Mouse (Mus musculus): ENCODE measurements around the gene Dcxr. TPM values are rescaled to one million over a fixed set of nuclear protein-coding genes. Genes with fewer than 3 reads are reported as not detected.
A peak's percentile ranks its signal among the peaks of the same experiment; 100 is the strongest.

The Dcxr gene
- polyA plus RNA-seq, 1 experiment from 2014 or later = 11.8 TPM

DNA sequence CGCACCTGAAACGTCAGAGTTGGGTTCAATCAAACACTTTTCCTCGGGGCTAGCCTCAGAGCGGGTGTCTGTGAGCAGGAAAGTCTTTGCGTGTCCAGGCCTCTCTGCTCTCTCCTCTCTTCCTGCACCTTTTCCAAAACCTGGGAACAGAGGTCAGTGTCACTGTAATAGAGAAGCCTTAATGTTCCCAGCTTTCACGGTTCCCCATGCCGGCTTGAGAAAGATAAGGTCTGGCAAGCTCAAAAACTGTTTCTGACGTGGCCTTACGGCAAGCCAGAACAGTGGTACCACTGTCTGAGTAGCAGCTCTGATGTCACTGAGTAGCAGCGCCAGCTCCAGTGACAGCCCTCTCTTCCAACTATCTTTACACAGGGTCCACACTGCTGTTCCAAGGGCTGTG is 12.5 kb downstream of the Dcxr start:
- Histone ChIP-seq H3K4me1 (replicated peaks; ENCODE audit: control insufficient read depth, insufficient read depth, low read length) (peaks cover 10% of the 10 kb centered on the region), H3K4me2 (ENCODE audit: low read depth, low read length, severe bottlenecking) (peak overlapping the region; percentile 98), H3K9me3 (ENCODE audit: control insufficient read depth, low read length) (no peaks in the 10 kb centered on the region), H3K36me3 (ENCODE audit: control insufficient read depth, insufficient read depth, low read length) (no peaks in the 10 kb centered on the region; the same call in none of the 2 replicates), H3K27ac (ENCODE audit: low read depth, low read length) (no peak overlapping the region), H3K9ac (ENCODE audit: low read length) (peak overlapping the region; percentile 73), H3K4me3 (ENCODE audit: low read depth, low read length) (peak overlapping the region; percentile 46), H3K27me3 (ENCODE audit: control insufficient read depth, insufficient read depth, low read length) (no peaks in the 10 kb centered on the region)
- DNase-seq (ENCODE audit: low spot score) (no peak), ATAC-seq (replicated peaks; ENCODE audit: low FRiP score) (no peak)
- WGBS = 66% methylated on average over 10 of the region's 10 CpGs

DNA sequence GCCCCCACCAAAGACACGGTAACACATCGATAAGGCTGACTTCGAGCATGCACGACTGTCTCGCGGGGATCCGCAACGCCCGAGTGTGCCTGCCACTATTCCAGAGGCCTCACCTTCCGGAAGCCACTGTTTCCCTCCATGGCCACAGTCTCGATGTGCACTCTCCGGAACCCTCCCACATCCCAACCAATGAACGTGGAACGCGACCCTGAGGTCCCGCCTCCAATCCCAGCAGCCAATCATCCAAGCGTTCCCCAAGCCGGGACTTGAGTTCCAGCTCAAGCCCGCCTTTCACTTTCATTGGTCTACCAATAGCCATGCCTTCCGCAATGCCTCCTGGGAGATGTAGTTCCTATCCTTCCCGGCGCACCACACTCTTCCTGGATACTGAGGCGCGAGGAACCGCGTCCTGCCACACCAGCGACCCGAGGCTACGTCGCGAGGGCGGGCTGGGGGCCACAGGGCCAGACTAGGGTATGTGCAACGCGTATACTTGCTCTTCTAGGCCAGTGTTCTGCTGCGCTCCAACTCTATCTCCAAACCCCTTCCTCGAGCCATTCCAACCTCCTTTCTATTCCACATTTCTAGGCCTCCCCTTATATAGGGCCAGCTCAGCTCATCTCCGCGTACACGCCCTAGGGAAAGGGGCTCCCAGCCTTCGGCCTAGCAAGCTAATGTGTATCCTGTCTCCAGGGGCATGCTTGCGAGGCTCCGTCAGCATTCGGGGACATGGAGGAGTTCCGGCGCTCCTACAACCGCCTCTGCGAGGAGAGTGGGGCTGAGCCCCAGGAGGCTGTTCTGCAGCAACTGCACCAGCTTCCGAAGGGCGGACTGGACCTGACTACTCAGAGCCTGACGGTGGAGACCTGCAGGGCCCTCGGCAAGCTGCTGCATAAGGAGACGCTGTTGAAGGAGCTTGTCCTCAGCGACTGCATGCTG is 13.2 kb downstream of the Dcxr start, which contains the start of the genes Cenpx and Lrrc45:
TSS of gene Cenpx (minus strand) at position 159 of the 939 bp plus-strand sequence.
TSS of gene Lrrc45 (plus strand) at position 346 of the 939 bp plus-strand sequence.
- peak within 1 kb of the TSS; percentile 73 for H3K9ac ChIP-seq (ENCODE audit: low read length)
- peak within 1 kb of the TSS; percentile 8 for H3K27ac ChIP-seq (ENCODE audit: low read depth, low read length)
- H3K27me3 ChIP-seq (ENCODE audit: control insufficient read depth, insufficient read depth, low read length) = no peaks in the 10 kb centered on the region
- H3K4me3 ChIP-seq (ENCODE audit: low read depth, low read length) = peak within 1 kb of the TSS; percentile 54
- DNase-seq (ENCODE audit: low spot score) (peak; percentile 97), ATAC-seq (replicated peaks; ENCODE audit: low FRiP score) (peak; percentile 95)
- H3K36me3 ChIP-seq (ENCODE audit: control insufficient read depth, insufficient read depth, low read length) = no peaks in the 10 kb centered on the region; the same call in none of the 2 replicates
- peak within 1 kb of the TSS; percentile 98 for H3K4me2 ChIP-seq (ENCODE audit: low read depth, low read length, severe bottlenecking)
- 3% methylated on average over 53 of the region's 53 CpGs for WGBS
- peaks cover 10% of the 10 kb centered on the region for H3K4me1 ChIP-seq (replicated peaks; ENCODE audit: control insufficient read depth, insufficient read depth, low read length)
- no peaks in the 10 kb centered on the region for H3K9me3 ChIP-seq (ENCODE audit: control insufficient read depth, low read length)

DNA sequence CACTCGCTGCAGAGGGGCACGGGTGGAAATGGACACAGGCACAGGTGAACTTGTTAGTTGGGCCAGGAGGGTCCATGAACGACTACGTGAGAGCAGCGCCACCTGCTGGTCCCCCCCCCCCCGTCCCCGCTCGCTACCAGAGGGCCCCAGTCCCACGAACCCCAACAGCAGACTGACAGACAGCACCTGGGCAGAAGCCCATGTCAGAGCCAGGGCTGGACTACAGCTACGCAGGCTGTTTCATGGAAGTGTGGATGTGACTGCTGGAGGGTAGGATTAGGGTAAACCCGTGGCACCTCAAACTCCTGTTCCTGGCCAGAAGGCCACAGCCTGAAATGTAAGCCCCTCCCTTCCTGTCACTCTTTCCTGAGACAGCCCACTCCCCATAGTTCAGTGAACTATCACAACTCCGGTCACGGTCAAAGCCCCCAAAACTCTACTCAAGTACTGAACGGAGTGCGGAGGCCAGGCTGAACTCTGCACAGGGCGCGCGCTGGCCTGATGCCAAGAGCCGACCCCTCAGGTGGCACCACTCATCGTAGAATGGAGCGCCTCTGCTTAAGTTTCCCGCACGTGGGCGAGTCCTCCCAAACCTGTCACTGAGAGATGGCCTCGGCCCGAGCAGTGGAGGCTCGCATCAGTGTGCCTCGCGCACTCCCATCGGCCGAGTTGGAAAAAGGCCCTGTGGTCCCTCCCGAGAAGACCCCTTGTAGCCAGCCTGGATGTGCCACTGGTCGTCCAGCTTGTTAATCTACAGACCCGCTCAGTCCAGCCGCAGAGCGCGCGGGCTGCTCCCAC is 14.1 kb downstream of the Dcxr start:
- peak overlapping the region; percentile 98 for H3K4me2 ChIP-seq (ENCODE audit: low read depth, low read length, severe bottlenecking)
- no peaks in the 10 kb centered on the region for H3K9me3 ChIP-seq (ENCODE audit: control insufficient read depth, low read length)
- H3K27ac ChIP-seq (ENCODE audit: low read depth, low read length) = peak overlapping the region; percentile 8
- DNase-seq (ENCODE audit: low spot score) (peak; percentile 88), ATAC-seq (replicated peaks; ENCODE audit: low FRiP score) (peak; percentile 67)
- H3K4me3 ChIP-seq (ENCODE audit: low read depth, low read length) = peak overlapping the region; percentile 54
- no peaks in the 10 kb centered on the region; the same call in none of the 2 replicates for H3K36me3 ChIP-seq (ENCODE audit: control insufficient read depth, insufficient read depth, low read length)
- H3K27me3 ChIP-seq (ENCODE audit: control insufficient read depth, insufficient read depth, low read length) = no peaks in the 10 kb centered on the region
- H3K9ac ChIP-seq (ENCODE audit: low read length) = peak overlapping the region; percentile 55
- H3K4me1 ChIP-seq (replicated peaks; ENCODE audit: control insufficient read depth, insufficient read depth, low read length) = peaks cover 11% of the 10 kb centered on the region
- under 1% methylated on average over 38 of the region's 38 CpGs for WGBS

GRCm38 (mm10) chr11:120711980-120712604 is 15.0 kb downstream of the Dcxr start:
- H3K4me3 ChIP-seq (ENCODE audit: low read depth, low read length) = no peak overlapping the region; the same call in 1 of the 2 replicates
- DNase-seq (ENCODE audit: low spot score) (no peak), ATAC-seq (replicated peaks; ENCODE audit: low FRiP score) (no peak)
- 68% methylated on average over 8 of the region's 8 CpGs for WGBS
- no peaks in the 10 kb centered on the region; the same call in none of the 2 replicates for H3K36me3 ChIP-seq (ENCODE audit: control insufficient read depth, insufficient read depth, low read length)
- no peaks in the 10 kb centered on the region for H3K9me3 ChIP-seq (ENCODE audit: control insufficient read depth, low read length)
- no peaks in the 10 kb centered on the region for H3K27me3 ChIP-seq (ENCODE audit: control insufficient read depth, insufficient read depth, low read length)
- H3K9ac ChIP-seq (ENCODE audit: low read length) = peak overlapping the region; percentile 21; the same call in 1 of the 2 replicates
- H3K27ac ChIP-seq (ENCODE audit: low read depth, low read length) = no peak overlapping the region
- H3K4me2 ChIP-seq (ENCODE audit: low read depth, low read length, severe bottlenecking) = peak overlapping the region; percentile 98; the same call in 1 of the 2 replicates
- H3K4me1 ChIP-seq (replicated peaks; ENCODE audit: control insufficient read depth, insufficient read depth, low read length) = peaks cover 18% of the 10 kb centered on the region

- Histone ChIP-seq H3K4me2 (ENCODE audit: low read depth, low read length, severe bottlenecking) (no peak overlapping the region), H3K4me3 (ENCODE audit: low read depth, low read length) (no peak overlapping the region), H3K36me3 (ENCODE audit: control insufficient read depth, insufficient read depth, low read length) (no peaks in the 10 kb centered on the region), H3K4me1 (replicated peaks; ENCODE audit: control insufficient read depth, insufficient read depth, low read length) (peaks cover 28% of the 10 kb centered on the region), H3K27ac (ENCODE audit: low read depth, low read length) (no peak overlapping the region), H3K9ac (ENCODE audit: low read length) (no peak overlapping the region), H3K9me3 (ENCODE audit: control insufficient read depth, low read length) (no peaks in the 10 kb centered on the region), H3K27me3 (ENCODE audit: control insufficient read depth, insufficient read depth, low read length) (no peaks in the 10 kb centered on the region)
- ATAC-seq (replicated peaks; ENCODE audit: low FRiP score) (no peak), DNase-seq (ENCODE audit: low spot score) (no peak)
- WGBS = 86% methylated on average over 5 of the region's 5 CpGs
These were observed 16.4 kb downstream of the Dcxr start for GRCm38 (mm10) chr11:120710672-120711071.

GRCm38 (mm10) chr11:120709551-120709950 is 17.5 kb downstream of the Dcxr start:
- H3K9ac ChIP-seq (ENCODE audit: low read length) = no peak overlapping the region

DNA sequence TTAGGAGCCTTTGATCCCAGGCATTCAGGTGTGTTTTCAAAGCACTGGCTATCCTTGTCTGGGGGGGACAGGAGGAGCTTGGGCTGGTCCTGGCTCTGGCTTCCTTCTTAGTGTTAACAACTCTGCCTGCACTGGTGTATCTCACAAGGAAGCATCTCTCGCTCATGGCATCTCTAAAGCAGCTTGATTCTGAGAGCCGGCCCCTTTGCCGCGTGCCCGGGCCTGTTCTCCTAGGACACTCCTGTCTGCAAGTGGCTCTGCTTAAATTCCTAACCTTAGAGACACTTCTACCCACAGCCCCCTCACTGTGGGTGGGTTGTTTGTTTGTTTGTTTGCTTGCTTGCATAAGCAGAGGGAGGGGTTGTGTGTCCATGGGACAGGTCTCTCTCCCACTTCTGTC is 19.1 kb downstream of the Dcxr start:
- WGBS = 46% methylated on average over 5 of the region's 5 CpGs
- H3K36me3 ChIP-seq (ENCODE audit: control insufficient read depth, insufficient read depth, low read length) = no peaks in the 10 kb centered on the region
- peaks cover 35% of the 10 kb centered on the region for H3K4me1 ChIP-seq (replicated peaks; ENCODE audit: control insufficient read depth, insufficient read depth, low read length)
- H3K27ac ChIP-seq (ENCODE audit: low read depth, low read length) = no peak overlapping the region
- no peak overlapping the region; the same call in 1 of the 2 replicates for H3K9ac ChIP-seq (ENCODE audit: low read length)
- H3K9me3 ChIP-seq (ENCODE audit: control insufficient read depth, low read length) = no peaks in the 10 kb centered on the region
- H3K4me3 ChIP-seq (ENCODE audit: low read depth, low read length) = no peak overlapping the region
- DNase-seq (ENCODE audit: low spot score) = no peak
- no peak overlapping the region for H3K4me2 ChIP-seq (ENCODE audit: low read depth, low read length, severe bottlenecking)
- no peaks in the 10 kb centered on the region for H3K27me3 ChIP-seq (ENCODE audit: control insufficient read depth, insufficient read depth, low read length)
- ATAC-seq (replicated peaks; ENCODE audit: low FRiP score) = no peak

More at GRCm38 (mm10) chr11:120709551-120709950, 17.5 kb downstream of the Dcxr start:
- ATAC-seq (replicated peaks; ENCODE audit: low FRiP score) (no peak), DNase-seq (ENCODE audit: low spot score) (no peak)
- Histone ChIP-seq H3K4me1 (replicated peaks; ENCODE audit: control insufficient read depth, insufficient read depth, low read length) (peaks cover 33% of the 10 kb centered on the region), H3K27ac (ENCODE audit: low read depth, low read length) (no peak overlapping the region), H3K4me2 (ENCODE audit: low read depth, low read length, severe bottlenecking) (no peak overlapping the region), H3K4me3 (ENCODE audit: low read depth, low read length) (no peak overlapping the region), H3K27me3 (ENCODE audit: control insufficient read depth, insufficient read depth, low read length) (no peaks in the 10 kb centered on the region), H3K36me3 (ENCODE audit: control insufficient read depth, insufficient read depth, low read length) (no peaks in the 10 kb centered on the region), H3K9me3 (ENCODE audit: control insufficient read depth, low read length) (no peaks in the 10 kb centered on the region)
- 85% methylated on average over 2 of the region's 2 CpGs for WGBS

DNA sequence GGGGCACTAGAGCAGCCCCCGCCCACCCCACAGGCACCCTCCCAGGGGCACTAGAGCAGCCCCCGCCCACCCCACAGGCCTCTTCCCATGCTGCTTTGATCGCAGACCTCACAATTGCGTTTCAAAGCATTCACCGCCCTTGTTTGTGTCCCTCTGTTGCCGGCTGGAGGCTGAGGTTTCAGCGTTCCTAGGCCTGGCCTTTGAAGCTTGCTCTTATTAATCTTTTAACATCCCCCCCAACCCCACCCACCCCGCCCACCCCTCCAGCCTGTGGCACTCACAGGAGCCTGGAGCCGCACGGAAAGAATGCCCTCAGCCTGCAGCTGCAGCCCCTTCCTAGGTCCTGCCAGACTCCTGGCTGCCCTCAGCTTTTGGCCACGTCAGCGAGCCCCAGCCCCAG is 19.9 kb downstream of the Dcxr start:
- ATAC-seq (replicated peaks; ENCODE audit: low FRiP score) = peak; percentile 31; the same call in 1 of the 2 replicates
- no peak overlapping the region for H3K4me3 ChIP-seq (ENCODE audit: low read depth, low read length)
- no peaks in the 10 kb centered on the region for H3K36me3 ChIP-seq (ENCODE audit: control insufficient read depth, insufficient read depth, low read length)
- H3K9ac ChIP-seq (ENCODE audit: low read length) = peak overlapping the region; percentile 24; the same call in 1 of the 2 replicates
- H3K27me3 ChIP-seq (ENCODE audit: control insufficient read depth, insufficient read depth, low read length) = no peaks in the 10 kb centered on the region
- H3K9me3 ChIP-seq (ENCODE audit: control insufficient read depth, low read length) = no peaks in the 10 kb centered on the region
- 0 out of 2 replicates have a peak overlapping the region, but pooled peaks have one; percentile 18 for H3K4me2 ChIP-seq (ENCODE audit: low read depth, low read length, severe bottlenecking)
- peak; percentile 67 for DNase-seq (ENCODE audit: low spot score)
- H3K27ac ChIP-seq (ENCODE audit: low read depth, low read length) = peak overlapping the region; percentile 53
- peaks cover 32% of the 10 kb centered on the region for H3K4me1 ChIP-seq (replicated peaks; ENCODE audit: control insufficient read depth, insufficient read depth, low read length)
- WGBS = under 1% methylated on average over 11 of the region's 12 CpGs

Measured in forebrain, embryonic 11.5 days (tissue).